Mouse (Mus musculus) gastrocnemius, postnatal 36 days (tissue): Measurements from ENCODE around the gene Olfr1047. TPM values are rescaled to one million over a fixed set of nuclear protein-coding genes. Genes with fewer than 3 reads are reported as not detected.
"Not testable (repeated sequence)": the region's sequence is repeated elsewhere in the genome, so short reads cannot be mapped to it uniquely, and the experiment has no call there.

ENCODE experiments used
- DNase-seq, 2 experiments: peaks; one replicate each; pipeline ENCODE4 v3.0.0; 2022
- intact Hi-C: fragments of 180-260 bp; cut with DNase I; formaldehyde crosslinking; loops from one replicate; pipeline ENCODE4 v1.15.1; 2025
- long read RNA-seq, 2 experiments: library from polyadenylated mRNA; stranded (forward); transcript quantifications; one replicate each; pipeline ENCODE4 v2.0.0; 2021
- total RNA-seq, 2 experiments: library from RNA; stranded (reverse); gene quantifications; 2 replicates each; pipeline ENCODE4 v1.2.3; 2021

Gene Olfr1047
- not detected for total RNA-seq
- long read RNA-seq, experiment 1: 0 reads
- long read RNA-seq, experiment 2: 0 reads

DNA sequence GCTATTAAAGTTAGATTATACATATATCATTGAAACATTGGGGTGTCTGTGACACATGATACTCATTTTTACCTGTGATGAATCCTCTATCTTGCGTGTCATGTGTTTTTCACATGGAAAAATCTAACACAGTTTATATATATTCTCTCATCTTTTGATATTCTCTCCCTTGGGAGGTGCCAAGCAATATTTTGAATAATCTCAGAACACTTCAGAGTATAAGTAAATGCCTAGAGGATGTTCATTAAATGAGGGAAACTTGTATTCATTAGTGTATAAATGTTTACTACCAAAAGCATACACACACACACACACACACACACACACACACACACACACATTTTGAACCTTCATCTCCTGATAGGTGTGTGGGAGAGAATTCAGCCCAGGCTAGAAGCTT is at the start of gene Olfr1047:
Gene Olfr1047 (minus strand): TSS at position 101 of the 400 bp plus-strand sequence.
- no peak for DNase-seq
- intact Hi-C loops: no loop called here

DNA sequence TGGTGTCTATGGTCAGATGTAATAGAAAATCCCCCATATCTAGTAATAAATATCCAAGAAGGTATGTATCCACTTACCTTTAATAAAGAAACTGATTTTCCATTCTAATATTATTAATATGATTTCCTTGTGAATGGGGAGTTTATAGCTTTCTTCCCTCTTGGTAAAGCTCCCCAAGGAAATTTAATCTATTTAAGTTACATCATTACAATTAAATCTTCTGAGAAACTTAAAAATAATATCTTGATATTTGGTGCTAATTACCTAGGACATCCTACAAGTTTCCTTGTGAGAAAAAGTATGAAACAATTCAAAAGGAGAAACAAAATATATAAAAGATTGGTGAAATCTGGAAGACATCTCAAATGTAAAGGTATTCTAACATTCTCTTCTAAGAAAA is 47.8 kb upstream of the Olfr1047 start, which contains the start of gene Olfr1051:
Gene Olfr1051 (minus strand): TSS at position 101 of the 400 bp plus-strand sequence.
- intact Hi-C loops, DNase-seq: not testable (repeated sequence)

DNA sequence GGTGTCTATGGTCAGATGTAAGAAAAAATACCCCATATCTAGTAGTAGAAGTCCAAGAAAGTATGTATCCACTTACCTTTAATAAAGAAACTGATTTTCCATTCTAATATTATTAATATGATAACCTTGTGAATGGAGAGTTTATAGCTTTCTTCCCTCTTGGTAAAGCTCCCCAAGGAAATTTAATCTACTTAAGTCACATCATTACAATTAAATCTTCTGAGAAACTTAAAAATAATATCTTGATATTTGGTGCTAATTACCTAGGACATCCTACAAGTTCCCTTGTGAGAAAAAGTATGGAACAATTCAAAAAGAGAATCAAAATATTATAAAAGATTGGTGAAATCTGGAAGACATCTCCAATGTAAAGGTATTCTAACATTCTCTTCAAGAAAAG is 27.0 kb upstream of the Olfr1047 start, which contains the start of gene Olfr1049:
Gene Olfr1049 (minus strand): TSS at position 101 of the 400 bp plus-strand sequence.
- intact Hi-C loops: loop anchor here (2.0 kb wide), 1 partner anchor 71 kb away; no protein-coding TSS in a partner anchor
- DNase-seq: not testable (repeated sequence)

DNA sequence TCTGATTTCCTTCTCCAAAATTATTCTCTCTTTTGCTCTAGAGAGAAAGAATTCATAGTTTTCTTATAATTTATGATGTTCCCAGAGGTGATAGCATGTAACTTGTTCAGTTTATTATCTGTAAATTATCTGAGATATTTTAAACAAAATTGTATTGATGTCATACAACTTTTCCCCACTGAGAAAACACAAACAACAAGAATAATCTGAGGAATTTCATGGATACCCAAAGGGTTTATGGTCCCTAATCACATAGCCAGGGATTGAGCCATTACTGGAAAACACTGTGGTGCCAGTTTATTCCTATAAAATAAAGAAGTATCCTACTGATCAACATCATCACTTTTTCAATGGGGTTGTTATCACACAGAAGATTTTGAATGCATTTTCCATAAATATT is 9.0 kb upstream of the Olfr1047 start, which contains the start of gene Olfr1048:
Gene Olfr1048 (minus strand): TSS at position 101 of the 400 bp plus-strand sequence.
- no peak for DNase-seq
- intact Hi-C loops: no loop called here

DNA sequence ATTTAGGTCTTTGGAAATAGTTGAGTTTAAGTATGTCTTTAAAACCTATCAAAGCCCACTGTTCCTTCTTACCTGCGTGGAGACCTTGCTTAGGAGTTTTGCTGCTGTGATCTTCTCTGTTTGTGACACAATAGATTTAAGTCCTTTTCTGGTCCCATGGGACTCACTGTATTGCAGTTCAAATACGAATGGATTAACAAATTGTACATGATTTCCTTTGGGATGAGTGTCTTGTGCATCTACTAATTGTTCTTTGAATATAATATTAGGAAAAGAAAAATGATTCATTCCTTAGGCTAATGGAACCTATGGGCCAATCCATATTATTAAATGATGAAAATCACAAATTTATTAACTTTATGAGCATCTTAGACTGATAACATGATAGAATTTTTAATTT is 12.0 kb downstream of the Olfr1047 start, which contains the start of gene Olfr1046:
Gene Olfr1046 (minus strand): TSS at position 101 of the 400 bp plus-strand sequence.
- intact Hi-C loops: no loop called here
- DNase-seq: no peak

DNA sequence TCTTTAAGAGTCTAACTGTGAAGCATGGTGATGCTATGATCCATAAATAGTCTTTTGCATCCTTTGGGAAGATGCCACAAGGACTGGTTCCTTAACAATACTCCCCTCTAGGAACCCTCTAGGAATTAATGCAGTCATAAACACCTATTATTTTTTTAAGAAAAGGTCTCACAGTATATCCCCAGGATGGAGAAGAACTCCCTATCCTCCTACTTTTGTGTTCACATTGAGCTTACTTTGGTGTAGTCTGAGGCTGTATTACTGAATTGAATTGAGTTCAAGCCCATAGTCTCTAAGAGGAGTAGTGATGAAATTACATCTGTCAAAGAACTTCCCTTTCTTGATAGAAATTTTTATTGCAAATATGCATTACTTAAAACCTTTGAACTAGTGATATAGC is 28.3 kb downstream of the Olfr1047 start, which contains the start of gene Olfr1045:
Gene Olfr1045 (minus strand): TSS at position 101 of the 400 bp plus-strand sequence.
- intact Hi-C loops: no loop called here
- DNase-seq: no peak

DNA sequence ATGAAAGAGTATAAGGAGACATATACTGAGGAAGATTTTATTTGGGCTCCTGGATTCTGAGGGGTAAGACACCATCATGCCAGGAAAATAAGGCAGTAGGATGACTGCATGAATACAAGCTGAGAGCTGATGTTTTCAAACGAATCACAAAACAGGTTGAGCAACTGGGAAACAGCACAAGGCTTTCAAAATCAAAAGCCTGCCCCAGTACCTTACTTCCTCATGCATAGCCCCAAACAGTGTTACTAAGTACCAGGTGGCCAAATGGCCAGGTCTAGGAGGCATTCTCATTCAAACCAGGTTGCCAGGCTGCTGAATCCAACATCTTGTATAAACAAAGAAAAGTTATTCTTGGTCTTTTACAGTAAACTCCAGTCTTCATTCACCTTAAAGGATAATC is 35.3 kb downstream of the Olfr1047 start:
- DNase-seq: no peak
- intact Hi-C loops: no loop called here

DNA sequence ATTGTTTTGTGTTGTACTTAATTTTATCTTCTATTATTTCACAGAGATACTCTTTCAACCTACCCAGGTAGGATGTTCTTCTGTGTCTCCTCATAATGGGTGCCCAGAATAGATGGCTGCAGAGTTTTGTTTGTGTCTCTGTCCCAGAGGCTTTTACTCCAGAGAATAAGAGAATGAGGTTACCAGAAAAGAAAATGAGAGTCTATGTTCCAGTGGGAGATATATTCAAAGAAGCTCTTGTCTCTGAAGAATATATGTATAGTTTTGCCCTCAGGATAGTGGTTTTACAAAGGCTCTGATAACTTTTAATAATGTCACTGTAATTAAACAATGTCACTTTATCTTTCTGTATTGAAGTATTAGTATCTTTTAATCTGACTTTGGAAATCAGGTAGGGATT is 45.6 kb downstream of the Olfr1047 start, which contains the start of gene Olfr52:
Gene Olfr52 (minus strand): TSS at position 101 of the 400 bp plus-strand sequence.
- intact Hi-C loops: no loop called here
- no peak for DNase-seq

DNA sequence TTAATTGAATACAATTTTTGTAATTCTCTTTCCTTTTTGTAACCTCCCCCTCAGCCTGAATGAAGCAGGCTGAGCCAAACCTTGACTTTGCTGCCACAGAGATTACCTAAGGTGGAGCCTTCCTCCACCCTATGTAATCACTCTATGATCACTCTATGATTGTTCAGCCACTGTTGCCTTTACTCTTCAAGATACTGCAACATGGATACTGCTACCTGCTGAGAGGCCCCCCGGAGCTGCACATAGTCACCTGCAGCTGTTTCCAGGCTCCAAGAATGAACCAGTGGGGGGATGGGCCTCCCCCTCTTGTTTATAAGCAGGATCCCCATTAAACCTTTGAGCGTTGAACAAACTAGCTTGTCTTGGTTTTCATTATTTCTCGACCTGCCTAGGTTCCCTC is 51.3 kb downstream of the Olfr1047 start:
- DNase-seq: no peak
- intact Hi-C loops: no loop called here

DNA sequence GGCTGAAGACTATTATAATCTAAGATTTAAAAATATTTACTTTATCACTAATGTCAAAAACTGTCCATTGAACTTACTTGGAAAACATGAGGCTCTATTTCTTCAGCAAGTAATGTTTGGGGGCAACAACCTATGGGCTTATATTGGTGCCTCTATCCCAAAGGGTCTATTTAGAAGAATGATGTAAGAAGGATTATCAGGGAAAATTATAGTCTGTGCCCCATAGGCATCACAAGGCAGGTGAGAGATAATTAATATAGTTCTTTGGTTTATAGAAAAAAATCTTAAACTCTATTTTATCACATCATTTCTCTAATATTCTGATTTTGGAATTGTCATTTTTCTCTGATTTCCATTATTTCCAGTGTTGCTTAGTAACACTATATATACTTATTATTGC is 53.5 kb downstream of the Olfr1047 start, which contains the start of gene Olfr1044:
Gene Olfr1044 (minus strand): TSS at position 101 of the 400 bp plus-strand sequence.
- intact Hi-C loops: no loop called here

More for the DNA sequence above, 53.5 kb downstream of the Olfr1047 start, which contains the start of gene Olfr1044:
- no peak for DNase-seq

Other genes with a start within 250 kb of the Olfr1047 start
- not detected for gene Olfr1031, start 241.1 kb downstream of the Olfr1047 start, total RNA-seq
- not detected for gene Olfr1032, start 225.9 kb downstream of the Olfr1047 start, total RNA-seq
- under 1 TPM in 1 of 2 experiments, not detected in 1; 0.08 TPM for gene Olfr1033, start 210.8 kb downstream of the Olfr1047 start, total RNA-seq
- not detected for gene Olfr1034, start 185.5 kb downstream of the Olfr1047 start, total RNA-seq
- gene Olfr1036, start 157.4 kb downstream of the Olfr1047 start, total RNA-seq: not detected
- gene Olfr1037, start 144.0 kb downstream of the Olfr1047 start, total RNA-seq: not detected
- not detected for gene Olfr1039, start 95.5 kb downstream of the Olfr1047 start, total RNA-seq
- not detected for gene Olfr1040, start 84.7 kb downstream of the Olfr1047 start, total RNA-seq
- not detected for gene Olfr1042, start 69.6 kb downstream of the Olfr1047 start, total RNA-seq
- not detected for gene Olfr1043, start 63.9 kb downstream of the Olfr1047 start, total RNA-seq
- not detected for gene Olfr1044, start 53.6 kb downstream of the Olfr1047 start, total RNA-seq
- gene Olfr52, start 45.7 kb downstream of the Olfr1047 start, total RNA-seq: not detected
- gene Olfr1045, start 28.4 kb downstream of the Olfr1047 start, total RNA-seq: not detected
- gene Olfr1046, start 12.1 kb downstream of the Olfr1047 start, total RNA-seq: not detected
- gene Olfr1048, start 8.9 kb upstream of the Olfr1047 start, total RNA-seq: not detected
- gene Olfr1049, start 26.9 kb upstream of the Olfr1047 start, total RNA-seq: not detected
- not detected for gene Olfr1051, start 47.7 kb upstream of the Olfr1047 start, total RNA-seq
- not detected for gene Olfr1052, start 61.1 kb upstream of the Olfr1047 start, total RNA-seq
- not detected for gene Olfr1053, start 83.9 kb upstream of the Olfr1047 start, total RNA-seq
- not detected for gene Olfr1054, start 104.0 kb upstream of the Olfr1047 start, total RNA-seq
- gene Olfr1055, start 118.9 kb upstream of the Olfr1047 start, total RNA-seq: not detected
- gene Olfr1056, start 131.1 kb upstream of the Olfr1047 start, total RNA-seq: not detected
- gene Olfr1057, start 147.0 kb upstream of the Olfr1047 start, total RNA-seq: not detected
- gene Olfr1058, start 157.2 kb upstream of the Olfr1047 start, total RNA-seq: not detected
- gene Olfr1061, start 182.6 kb upstream of the Olfr1047 start, total RNA-seq: not detected
- gene Olfr1062, start 195.3 kb upstream of the Olfr1047 start, total RNA-seq: not detected
- not detected for gene Olfr1065, start 219.2 kb upstream of the Olfr1047 start, total RNA-seq
- not detected for gene Olfr1066, start 224.9 kb upstream of the Olfr1047 start, total RNA-seq